Mouse (Mus musculus) spleen, postnatal 14 days (tissue): ENCODE results near the gene Pgap3.

Source experiments
- DNase-seq, 2 experiments: peaks; one replicate each; pipeline ENCODE4 v3.0.0; 2021 to 2022; ENCODE audit warnings: low spot score in 2 of 2

The Pgap3 gene

GRCm38 (mm10) chr11:98400161-98400726, at the start of gene Pgap3:
Gene Pgap3, minus strand, starts transcription at chr11:98400490.
- peak; percentile 67 to 75 for DNase-seq

DNA sequence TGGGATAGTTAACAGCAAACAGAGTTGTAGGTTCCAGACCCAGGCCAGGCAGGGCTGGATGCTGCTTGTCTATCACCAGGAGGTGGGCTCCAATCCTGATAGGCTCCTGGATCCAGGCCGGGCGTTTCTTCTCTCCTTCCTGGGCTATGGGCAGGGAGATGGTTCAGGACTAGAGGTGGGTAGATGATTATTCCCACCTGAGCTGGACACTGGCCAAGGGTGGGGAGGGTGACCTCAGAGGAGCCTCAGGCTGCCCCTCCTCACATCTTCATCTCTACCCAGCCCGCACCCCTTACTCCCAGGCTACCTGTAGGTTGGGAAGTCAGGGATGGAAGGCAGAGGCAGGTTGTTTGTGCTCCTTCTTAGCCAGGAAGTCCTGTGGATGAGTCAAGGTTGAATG, 49.1 kb upstream of the Pgap3 start:
- DNase-seq, result no peak

DNA sequence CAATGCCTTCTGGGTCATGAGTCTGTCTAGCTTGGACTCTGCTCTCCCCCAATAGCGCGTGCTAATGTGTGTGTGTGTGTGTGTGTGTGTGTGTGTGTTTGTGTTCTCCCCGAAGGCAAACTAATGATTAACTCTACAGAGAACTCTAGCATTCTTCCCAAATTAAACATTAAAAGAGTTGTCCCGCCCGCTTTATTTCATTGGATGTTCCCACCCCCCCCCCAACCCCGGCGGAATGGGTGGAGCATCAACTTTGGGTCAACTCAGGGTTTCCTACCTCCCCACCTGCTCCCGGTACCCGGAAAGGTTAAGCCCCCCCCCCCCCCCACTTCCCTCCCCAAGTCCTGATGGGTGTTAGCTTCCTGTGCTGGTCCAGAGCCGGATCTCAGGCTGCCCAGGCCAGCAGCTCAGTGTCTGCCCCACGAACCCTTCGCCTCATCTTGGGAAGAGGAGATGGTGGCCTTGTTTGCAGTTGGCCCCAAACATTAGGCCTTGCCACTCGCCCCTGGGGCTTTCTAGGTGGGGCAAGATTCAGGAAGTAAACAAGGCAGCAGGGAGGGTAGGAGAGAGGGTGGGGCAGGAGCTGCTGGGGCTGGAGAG, 48.0 kb upstream of the Pgap3 start:
- DNase-seq, result no peak

DNA sequence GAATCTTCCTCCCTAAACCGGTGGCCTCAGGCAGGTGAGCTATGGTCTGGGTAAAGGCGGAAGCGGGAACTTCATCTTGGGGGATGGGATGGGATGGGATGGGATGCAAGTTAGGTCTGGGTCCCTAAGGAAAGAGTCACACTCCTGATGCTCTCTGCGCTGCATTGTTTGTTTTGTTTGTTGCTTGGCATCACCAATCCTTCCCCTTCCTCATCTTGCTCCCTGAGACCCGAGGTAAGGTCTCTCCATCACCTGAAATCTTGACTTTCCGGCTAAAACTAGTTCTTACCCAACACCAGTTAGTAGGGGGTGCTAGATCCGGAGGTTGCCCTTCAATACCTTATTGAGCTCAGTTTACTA, 47.2 kb upstream of the Pgap3 start:
- no peak for DNase-seq

- no peak for DNase-seq
Measured at GRCm38 (mm10) chr11:98446562-98447474, 46.5 kb upstream of the Pgap3 start.

GRCm38 (mm10) chr11:98446213-98446561, 45.9 kb upstream of the Pgap3 start, which contains the start of gene Grb7:
Gene Grb7, plus strand, starts transcription at chr11:98446394.
- no peak for DNase-seq

DNA sequence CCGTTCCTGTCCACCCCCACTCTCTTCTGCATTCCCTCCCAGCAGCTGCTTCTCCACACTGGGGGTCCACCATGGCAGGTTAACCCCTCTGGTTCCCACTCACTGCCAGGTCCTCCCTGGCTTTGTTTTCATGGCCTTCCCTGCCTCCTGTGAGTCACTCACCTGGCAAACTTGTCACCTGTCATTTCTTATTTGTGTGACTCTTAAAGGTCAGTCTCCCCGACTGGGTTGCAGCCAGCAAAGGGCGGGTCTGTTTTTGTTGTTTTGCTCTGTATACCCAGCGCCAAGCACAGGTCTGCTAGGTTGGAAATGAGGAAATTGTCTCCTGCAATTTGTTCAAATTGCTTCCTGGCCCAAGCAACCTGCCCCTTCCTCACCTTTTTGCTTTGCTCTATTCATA, 45.4 kb upstream of the Pgap3 start:
- no peak for DNase-seq

- DNase-seq, result no peak
Measured at GRCm38 (mm10) chr11:98445238-98445637, 44.9 kb upstream of the Pgap3 start.

DNA sequence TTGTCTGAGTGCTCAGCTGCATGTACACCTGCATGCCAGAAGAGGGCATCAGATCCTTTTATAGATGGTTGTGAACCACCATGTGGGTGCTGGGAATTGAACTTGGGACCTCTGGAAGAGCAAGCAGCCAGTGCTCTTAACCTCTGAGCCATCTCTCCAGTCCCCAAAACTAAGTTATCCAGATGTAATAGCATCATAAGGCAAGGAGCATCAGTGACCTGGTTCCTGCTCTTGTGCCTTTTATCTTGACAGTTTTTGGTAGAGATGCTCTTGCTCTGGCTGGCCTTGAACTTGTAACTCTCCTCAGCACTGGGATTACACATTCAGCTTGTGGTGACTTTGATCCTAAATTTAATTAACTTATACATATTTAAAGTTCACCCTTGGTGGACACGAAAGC, 43.4 kb upstream of the Pgap3 start:
- no peak for DNase-seq

DNA sequence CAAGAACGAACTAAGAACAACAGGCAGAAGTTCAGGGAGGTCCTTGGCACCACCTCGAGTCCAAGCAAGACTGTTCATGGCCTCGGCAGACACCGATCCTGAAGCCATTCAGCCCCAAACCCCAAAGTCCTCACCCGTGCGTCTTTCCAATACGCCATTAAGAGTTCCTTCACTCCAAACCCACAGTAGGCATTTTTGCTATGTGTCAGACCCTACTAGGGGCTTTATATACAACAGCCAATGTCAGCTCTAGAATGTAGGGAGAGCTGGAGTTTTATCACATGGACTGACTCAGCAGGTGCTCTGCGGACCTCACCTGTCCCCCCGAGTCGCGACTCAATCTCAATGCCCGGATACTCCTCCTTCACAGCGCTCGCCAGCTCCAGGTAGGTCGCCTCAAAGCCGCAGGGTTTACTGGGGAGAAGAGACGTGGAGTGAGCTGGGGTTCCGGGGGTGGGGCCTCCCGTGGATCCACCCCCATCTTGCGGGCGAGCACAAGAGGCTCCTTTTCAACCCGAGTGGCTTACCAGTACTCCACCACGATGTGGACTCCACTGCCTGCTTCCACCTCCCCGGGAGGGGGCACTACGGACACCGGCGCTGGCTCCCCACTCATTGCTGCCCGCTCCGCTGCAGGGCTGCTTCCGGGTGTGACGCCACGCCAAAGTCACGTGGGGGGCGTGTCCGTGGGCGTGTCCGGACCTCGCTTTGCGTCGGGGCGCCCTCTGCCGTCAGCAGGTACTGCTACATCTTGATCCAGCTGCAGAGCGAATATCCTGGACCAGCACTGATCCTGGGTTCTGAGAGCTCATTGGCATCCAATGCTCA, 38.3 kb upstream of the Pgap3 start, which contains the start of gene Mien1:
Gene Mien1, minus strand, starts transcription at position 661 of the 828 bp plus-strand sequence.
- peak; percentile 93 to 97 for DNase-seq

- DNase-seq, result peak in 1 of 2 experiments; percentile 4
Measured at GRCm38 (mm10) chr11:98437441-98437840, 37.2 kb upstream of the Pgap3 start.

DNA sequence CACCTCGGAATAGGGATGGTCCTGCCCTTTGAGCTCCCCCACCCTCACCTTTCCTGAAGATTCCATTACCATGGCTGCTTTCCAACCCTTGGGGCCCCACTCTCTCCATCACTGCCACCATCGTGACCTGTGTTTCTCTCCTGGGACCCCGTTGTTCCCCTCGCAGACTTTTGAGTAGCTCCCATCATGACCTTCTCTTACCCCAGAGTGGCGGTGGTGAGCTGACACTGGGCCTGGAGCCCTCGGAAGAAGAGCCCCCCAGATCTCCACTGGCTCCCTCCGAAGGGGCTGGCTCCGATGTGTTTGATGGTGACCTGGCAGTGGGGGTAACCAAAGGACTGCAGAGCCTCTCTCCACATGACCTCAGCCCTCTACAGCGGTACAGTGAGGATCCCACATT, 35.4 kb upstream of the Pgap3 start:
- no peak for DNase-seq

DNA sequence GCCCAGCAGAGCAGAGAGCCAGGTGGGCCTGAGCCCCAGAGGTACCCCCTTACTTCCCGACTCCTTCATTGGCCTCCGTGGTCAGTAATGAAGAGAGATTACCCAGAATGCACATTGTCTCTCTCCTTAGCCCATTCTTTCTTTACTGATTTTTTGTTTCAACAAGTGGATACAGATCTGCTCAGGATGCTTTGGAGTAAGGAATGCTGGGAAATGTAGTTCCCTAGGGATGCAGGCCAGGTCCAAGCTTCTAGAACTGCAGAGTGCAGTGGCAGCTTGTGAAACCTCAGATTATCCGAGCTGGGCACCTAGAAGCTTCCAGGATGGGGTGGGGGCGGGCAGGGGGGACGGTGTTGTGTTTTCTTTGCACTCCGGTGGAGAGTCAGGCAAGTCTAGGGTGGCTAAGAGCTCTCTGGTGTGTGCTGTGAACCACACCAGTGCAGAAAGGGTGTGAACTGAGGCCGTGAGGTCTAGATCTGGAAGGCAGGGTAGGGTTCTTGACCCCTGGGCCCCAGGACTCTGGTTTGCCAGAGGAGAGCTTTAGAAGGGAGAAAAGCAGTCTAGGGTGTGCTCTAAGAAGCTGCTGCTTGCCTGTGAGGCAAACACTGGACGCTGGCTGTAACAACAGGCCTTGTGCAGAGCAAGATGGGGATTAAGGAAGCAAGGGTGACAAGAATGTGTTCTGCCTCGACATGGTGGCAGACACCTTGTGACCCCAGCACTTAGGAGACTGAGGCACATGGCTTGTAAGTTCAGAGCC, 31.6 kb upstream of the Pgap3 start:
- no peak for DNase-seq

DNA sequence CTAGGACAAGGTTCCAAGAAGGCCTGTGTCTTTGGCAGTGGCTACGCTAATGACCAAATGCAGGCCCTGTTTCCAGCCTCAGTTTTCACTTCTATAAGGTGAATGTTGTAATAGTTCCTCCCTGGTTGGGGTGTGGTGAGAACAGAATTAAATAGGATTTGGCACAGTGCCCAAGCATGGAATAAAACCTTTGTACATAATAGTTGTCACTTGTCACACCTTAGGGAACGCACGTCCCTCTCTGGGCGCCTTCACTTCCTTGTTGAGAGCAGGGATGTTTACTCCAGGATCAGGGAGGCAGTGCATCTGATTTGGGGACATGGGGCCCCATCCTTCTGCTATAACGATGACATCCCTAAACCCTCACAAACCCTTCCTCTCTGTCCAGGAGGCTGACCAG, 28.1 kb upstream of the Pgap3 start:
- DNase-seq, result no peak

- no peak for DNase-seq
Measured at GRCm38 (mm10) chr11:98426592-98426991, 26.3 kb upstream of the Pgap3 start.

DNA sequence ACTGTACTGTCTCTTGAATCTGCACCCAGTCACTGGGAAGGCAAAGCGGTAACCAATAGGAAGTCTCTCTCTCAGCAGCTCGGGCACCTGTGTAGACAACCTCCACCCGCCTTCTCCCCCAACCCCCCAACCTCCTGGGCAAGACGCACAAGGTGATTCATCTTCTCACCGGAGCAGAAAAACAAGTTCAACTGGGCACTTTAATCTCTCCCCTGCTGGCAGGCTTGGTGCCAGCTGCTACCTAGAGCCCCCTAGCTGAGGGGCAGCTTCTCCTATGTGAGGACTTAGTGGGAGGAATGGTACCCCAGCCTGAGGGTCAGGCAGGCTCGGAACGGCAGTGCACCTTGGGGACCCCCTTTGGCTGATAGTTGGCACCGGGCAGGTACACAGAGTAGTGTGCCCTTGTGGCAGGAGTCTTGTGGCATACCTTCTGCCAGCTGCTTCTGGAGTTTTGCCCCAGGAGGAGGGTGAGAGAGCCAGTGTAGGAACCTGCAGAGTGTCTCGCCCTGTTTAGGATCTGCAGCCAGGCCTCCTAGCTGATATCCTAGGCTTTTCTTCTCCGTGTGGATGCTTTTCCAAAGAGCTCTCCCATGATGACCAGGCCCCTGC, 18.8 kb upstream of the Pgap3 start:
- no peak for DNase-seq

DNA sequence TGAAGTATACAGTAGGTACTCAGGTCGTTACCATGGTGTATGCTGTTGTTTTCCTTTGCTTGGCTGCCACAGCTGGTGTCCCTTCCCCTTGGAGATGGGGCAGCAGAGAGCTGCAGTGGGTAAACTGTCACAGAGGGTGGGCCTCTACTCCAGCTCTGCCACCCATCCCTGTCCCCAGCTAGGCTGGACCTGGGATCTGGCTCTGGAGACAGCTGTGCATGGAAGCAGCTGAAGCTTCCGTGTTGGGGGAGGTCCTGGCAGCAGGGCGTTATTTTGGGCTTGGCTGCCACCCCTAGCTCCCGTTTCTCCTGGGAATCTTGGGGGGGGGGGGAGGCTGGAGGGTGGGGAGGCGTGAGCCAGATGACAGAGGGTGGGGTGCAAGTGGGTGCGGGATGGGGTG, 18.0 kb upstream of the Pgap3 start:
- DNase-seq, result no peak

GRCm38 (mm10) chr11:98417074-98417473, 16.8 kb upstream of the Pgap3 start:
- DNase-seq, result no peak

DNA sequence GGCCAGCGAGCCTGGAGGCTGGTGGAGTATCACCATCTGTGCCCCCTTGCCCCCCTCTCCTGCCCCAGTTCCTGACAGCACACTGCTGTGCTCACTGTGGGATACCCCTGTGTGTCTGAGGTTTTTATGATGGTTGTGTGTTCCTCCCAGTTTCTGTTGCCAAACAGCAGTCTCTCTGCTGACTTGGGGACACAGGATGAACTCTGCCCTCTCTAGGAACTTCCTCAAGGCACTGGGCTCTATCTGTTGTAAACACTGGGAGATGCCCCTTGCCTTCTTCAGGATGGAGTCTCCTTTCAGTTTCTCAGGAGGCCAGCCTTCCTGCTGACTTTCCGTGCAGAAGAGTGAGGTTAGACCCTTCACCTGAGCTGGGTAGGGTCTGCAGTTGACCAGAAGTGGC, 13.9 kb upstream of the Pgap3 start:
- DNase-seq, result no peak

- DNase-seq, result no peak
Measured at GRCm38 (mm10) chr11:98413731-98414130, 13.4 kb upstream of the Pgap3 start.

DNA sequence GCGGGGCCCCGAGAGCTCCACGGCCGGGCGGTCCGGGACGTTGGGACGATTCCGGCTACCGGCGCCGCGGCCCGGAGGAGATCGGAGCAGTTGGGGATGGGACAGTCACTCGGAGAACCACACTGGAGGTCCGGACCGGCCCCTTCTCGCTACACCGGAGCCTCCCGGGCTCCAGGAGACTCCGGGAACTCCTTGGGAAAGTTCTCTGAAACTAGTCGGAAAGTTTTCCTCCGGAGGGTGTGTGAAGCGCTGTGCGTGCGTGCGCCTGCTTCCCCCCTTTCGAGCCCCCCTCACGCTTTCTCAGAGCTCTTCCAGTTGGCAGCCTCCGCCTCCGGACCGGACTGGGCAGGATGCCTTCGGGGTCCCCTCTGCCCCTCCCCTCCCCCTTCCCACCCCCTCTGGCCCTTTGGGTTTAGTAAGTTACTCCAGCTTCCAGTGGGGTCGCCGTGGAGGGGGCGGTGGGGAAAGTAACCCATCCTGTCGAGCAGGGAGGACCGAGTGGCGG, 12.6 kb upstream of the Pgap3 start:
- DNase-seq, result no peak
